Mouse (Mus musculus): ENCODE results near the gene Cap2.

DNA sequence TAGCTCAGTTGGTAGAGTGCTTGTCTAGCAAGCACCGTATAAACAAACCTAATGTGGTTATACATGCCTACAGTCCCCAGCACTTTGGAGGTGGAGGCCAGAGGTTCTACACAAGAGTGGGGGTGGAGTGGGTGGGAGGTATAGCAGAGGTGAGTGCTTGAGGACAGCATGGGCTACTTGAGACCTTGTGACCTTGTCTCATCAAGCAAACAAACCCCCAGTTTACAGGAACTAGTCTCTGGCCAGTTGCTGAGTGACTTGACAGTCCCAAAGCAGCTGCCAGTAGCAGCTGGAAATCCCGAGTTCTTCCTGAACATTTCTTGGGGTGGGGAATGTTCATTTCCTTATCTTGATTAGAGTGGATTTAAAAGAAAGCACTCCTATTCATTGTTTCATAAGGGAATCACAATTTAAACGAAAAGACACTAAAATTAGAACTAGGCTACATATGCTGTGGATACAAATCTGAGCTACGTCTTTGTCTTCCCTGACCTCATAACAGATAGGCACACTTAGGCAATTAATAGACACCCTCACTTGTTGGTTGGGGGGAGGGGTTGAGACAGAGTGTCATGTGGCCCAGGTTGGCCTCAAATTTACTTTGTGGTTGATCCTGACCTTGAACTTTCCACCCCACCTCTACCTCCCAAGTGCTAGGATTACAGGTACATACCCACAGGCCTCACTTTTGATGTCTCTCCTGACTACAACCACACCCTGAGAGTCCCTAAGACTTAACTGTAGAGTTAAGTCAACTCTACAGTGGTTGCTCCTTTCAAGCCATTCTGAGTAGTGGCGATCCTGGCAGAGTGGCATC lies 33.5 kb downstream of the Cap2 start:
- no peak for TF ChIP-seq CTCF (IDR thresholded peaks at IDR 0.05; ENCODE audit: low read depth)
- TF ChIP-seq EP300 (IDR thresholded peaks at IDR 0.05; ENCODE audit: low read depth): no peak
